Comparison of ENCODE assay signal across 7 mouse cellular contexts in genomic region chr16:59683434-59683833, GRCm38 (mm10). TPM values are rescaled to one million over a fixed set of nuclear protein-coding genes. Genes with fewer than 3 reads are reported as not detected.
DNase-seq lines count a peak whose midpoint lies in the region; ATAC-seq lines count a peak whose summit lies in the region.

No protein-coding gene starts in this region.

- H3K9ac ChIP-seq in intestine, embryonic 14.5 days (ENCODE audit: low read length): no peak overlapping the region

- no peaks in the 10 kb centered on the region for H3K9me3 ChIP-seq in intestine, embryonic 14.5 days (ENCODE audit: control insufficient read depth, low read length)
- no peaks in the 10 kb centered on the region for H3K9me3 ChIP-seq in midbrain, embryonic 10.5 days (replicated peaks)

- H3K4me2 ChIP-seq in intestine, embryonic 14.5 days (ENCODE audit: low read length): no peak overlapping the region

- peak; percentile 73 for ATAC-seq in frontal cortex, adult (ENCODE audit: low TSS enrichment)
- no peak for ATAC-seq in intestine, embryonic 14.5 days (replicated peaks; ENCODE audit: low FRiP score, low TSS enrichment, low read depth)

- no peak overlapping the region for H3K27ac ChIP-seq in intestine, embryonic 14.5 days (ENCODE audit: low read depth)
- no peak overlapping the region for H3K27ac ChIP-seq in midbrain, embryonic 10.5 days (replicated peaks)

- H3K36me3 ChIP-seq in intestine, embryonic 14.5 days (ENCODE audit: control insufficient read depth, insufficient read depth, low read length): no peaks in the 10 kb centered on the region
- no peaks in the 10 kb centered on the region for H3K36me3 ChIP-seq in midbrain, embryonic 10.5 days

- no peaks in the 10 kb centered on the region for H3K4me1 ChIP-seq in intestine, embryonic 14.5 days (replicated peaks; ENCODE audit: control insufficient read depth, insufficient read depth, low read length)
- H3K4me1 ChIP-seq in midbrain, embryonic 10.5 days: no peaks in the 10 kb centered on the region

- H3K27me3 ChIP-seq in intestine, embryonic 14.5 days (replicated peaks; ENCODE audit: control insufficient read depth, insufficient read depth, low read length): no peaks in the 10 kb centered on the region
- H3K27me3 ChIP-seq in midbrain, embryonic 10.5 days (ENCODE audit: low read depth, poor library complexity, severe bottlenecking): no peaks in the 10 kb centered on the region

- H3K4me3 ChIP-seq in intestine, embryonic 14.5 days (ENCODE audit: low read depth, low read length): no peak overlapping the region
- H3K4me3 ChIP-seq in midbrain, embryonic 10.5 days: no peak overlapping the region

- peak; percentile 18 for DNase-seq in WW6 (ENCODE audit: low read depth, low spot score)
- peak; percentile 64 to 70 for DNase-seq in cerebellum, adult 18-20 months
- DNase-seq in intestine, embryonic 14.5 days (ENCODE audit: low spot score): peak; percentile 81
- peak; percentile 34 to 52 for DNase-seq in left cerebral cortex, adult 8-10 months (ENCODE audit: low spot score in 2 of 2)
- peak; percentile 65 for DNase-seq in midbrain, embryonic 10.5 days (ENCODE audit: low spot score)
- peak; percentile 17 for DNase-seq in skeletal muscle tissue, adult 2 months (ENCODE audit: low read depth, low spot score)

- 7% methylated on average over 8 of the region's 8 CpGs for WGBS in intestine, embryonic 14.5 days
- WGBS in midbrain, embryonic 10.5 days: 12% methylated on average over 8 of the region's 8 CpGs

RNA-seq across cellular contexts. Expression of gene Arl6, which starts 44.2 kb away (rescaled TPM):
- polyA plus RNA-seq in intestine, embryonic 14.5 days (2014; fragmentation: Nextera tagmentation; extraction: Ambion mirVana): 24.1 and 27.6 TPM in 2 replicates
- 10 to 100 TPM; 26.6 to 31.1 (median 28.9) TPM for total RNA-seq in left cerebral cortex, adult 8-10 months (2022)
- 49.1 and 51.9 TPM in 2 replicates for polyA plus RNA-seq in midbrain, embryonic 10.5 days (2016; fragmentation: Nextera tagmentation; extraction: Ambion mirVana)

Comparison
In these comparisons a context has a peak if more than half of its experiments do, and no peak if none do; other contexts are left out.
1. DNase-seq: peak in every context shown above with its lines; median percentile 81 in intestine, embryonic 14.5 days; 67 in cerebellum, adult 18-20 months; 65 in midbrain, embryonic 10.5 days; 43 in left cerebral cortex, adult 8-10 months; 18 in WW6; 17 in skeletal muscle tissue, adult 2 months.